Mouse (Mus musculus): ENCODE results near the gene Arhgap25. TPM values are rescaled to one million over a fixed set of nuclear protein-coding genes. Genes with fewer than 3 reads are reported as not detected.
A peak's percentile ranks its signal among the peaks of the same experiment; 100 is the strongest.

Gene Arhgap25
- total RNA-seq, 1 experiment from 2014 or later: 138 TPM

DNA sequence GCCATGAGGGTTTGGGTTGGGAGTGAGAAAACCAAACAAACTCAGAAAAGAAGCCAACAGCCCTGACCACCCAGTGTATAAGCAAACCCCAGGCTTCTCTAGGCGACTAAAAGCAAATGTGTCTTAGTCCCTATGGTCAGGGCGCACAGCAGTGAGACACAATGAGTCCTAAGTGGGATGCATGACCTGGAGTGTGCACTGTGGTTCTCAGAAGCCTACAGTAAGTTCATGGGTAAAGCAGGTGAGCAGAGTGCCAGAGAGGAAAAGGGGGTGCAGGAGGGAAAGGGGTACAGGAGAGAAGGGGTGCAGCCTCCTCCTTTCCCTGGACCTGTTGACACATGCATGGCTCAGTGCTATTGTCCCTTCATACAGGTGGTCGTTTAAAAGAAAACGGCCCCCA, 18.7 kb downstream of the Arhgap25 start:
- no peak for ATAC-seq (replicated peaks; ENCODE audit: insufficient number of reproducible peaks, low FRiP score, low TSS enrichment, poor library complexity, severe bottlenecking)

DNA sequence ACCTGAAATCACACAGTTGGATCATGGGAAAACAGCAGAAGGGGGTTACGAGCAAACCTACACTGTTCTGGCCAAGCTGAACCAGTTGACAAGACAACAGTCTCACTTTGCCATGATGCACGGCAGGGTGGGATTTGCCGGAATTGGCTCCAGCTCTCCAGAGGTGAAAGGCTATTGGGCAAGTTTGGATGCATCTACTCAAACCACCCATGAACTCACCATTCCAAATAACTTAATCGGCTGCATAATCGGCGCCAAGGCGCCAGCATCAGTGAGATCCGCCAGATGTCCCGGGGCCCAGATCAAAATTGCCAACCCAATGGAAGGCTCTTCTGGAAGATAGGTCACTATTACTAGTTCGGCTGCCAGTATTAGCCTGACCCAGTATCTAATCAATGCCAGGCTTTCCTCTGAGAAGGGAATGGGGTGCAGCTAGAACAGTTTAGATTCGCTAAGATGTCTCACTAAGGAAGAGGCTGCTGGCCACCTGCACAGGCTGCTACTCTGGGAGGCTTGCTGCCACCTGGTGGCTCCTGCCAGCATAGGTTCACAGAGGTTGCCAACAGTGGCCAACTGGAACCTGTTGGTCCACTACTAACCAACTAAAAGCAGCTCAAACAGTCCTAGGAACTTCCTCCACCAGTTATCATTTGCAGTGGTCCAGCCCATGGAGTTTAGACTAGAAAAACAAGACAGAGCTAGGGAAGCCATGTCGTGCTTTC, 19.9 kb downstream of the Arhgap25 start:
- ATAC-seq (replicated peaks; ENCODE audit: insufficient number of reproducible peaks, low FRiP score, low TSS enrichment, poor library complexity, severe bottlenecking): peak; percentile 86

DNA sequence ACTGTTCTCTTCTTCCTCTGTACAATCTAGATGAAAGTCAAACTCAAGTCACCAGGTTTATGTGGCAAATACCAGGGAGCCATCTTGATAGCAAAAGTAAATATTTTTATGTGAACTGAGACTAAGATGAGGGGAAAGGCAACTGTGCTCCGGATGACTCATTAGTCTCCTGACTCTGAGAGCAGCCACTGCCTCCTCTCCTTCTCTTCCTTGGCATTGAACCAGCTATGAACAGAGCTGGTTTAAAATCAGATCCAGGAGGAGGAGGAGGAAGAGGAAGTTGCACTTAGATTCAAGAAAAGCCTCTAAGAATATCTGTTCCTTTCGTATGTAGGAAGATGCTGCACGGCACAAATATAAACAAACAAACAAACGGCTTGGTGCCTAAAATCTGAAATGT, 22.1 kb downstream of the Arhgap25 start:
- ATAC-seq (replicated peaks; ENCODE audit: insufficient number of reproducible peaks, low FRiP score, low TSS enrichment, poor library complexity, severe bottlenecking): no peak

DNA sequence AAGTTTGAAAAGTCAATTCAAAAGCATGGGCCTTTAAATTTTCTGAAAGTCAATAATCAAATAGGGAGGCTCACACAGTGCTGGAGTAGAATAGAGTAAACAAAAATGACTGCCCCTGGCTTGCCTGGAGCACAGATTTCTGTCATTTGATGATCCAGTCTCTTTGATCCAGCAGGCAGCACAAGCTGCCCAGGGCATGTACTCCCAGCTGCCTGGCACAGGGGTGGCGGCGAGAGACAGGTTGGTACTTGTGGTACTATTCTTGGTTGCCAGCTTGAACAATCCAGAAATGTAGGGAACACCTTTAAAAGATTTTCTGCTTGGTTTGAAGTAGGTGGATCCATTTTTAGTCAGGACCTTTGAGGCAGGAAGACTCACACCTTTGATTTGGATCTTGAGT, 23.3 kb downstream of the Arhgap25 start:
- no peak for ATAC-seq (replicated peaks; ENCODE audit: insufficient number of reproducible peaks, low FRiP score, low TSS enrichment, poor library complexity, severe bottlenecking)

DNA sequence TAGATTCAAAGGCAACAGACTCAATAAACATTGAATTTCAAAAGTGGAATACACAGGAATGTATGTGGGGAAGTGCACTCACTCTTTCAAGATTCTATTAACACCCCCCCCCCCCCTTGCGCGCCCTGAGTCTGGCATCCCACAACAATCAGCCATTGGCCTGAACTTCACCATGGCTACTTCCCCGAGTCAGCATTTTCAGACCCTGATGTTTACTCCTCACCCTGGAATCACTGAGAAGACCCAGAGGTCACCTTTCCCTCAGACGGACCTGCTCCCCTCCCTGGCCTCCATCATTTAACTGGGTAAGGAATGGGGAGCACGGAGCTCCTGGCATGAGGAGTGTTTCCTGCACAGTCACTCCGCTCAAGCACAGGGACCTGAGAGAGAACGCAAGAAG, 28.2 kb downstream of the Arhgap25 start:
- no peak for ATAC-seq (replicated peaks; ENCODE audit: insufficient number of reproducible peaks, low FRiP score, low TSS enrichment, poor library complexity, severe bottlenecking)

DNA sequence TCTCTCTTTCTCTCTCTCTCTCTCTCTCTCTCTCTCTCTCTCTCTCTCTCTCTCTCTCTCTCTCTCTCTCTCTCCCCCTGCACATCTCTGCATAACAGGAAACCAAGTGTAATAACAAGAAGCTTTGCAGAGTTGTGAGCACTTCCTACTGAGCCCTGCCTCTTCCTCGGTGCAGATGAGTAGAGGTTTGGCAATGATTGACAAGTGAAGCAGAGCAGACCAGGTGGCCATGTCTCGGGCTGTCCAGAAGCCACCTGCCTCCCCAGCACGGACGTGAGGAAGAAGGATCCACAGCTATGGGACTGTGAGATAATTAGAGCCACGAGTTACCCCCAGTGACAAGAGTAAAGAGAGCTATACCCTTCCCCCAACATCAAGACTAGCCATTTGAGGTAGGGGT, 29.1 kb downstream of the Arhgap25 start:
- ATAC-seq (replicated peaks; ENCODE audit: insufficient number of reproducible peaks, low FRiP score, low TSS enrichment, poor library complexity, severe bottlenecking): no peak

DNA sequence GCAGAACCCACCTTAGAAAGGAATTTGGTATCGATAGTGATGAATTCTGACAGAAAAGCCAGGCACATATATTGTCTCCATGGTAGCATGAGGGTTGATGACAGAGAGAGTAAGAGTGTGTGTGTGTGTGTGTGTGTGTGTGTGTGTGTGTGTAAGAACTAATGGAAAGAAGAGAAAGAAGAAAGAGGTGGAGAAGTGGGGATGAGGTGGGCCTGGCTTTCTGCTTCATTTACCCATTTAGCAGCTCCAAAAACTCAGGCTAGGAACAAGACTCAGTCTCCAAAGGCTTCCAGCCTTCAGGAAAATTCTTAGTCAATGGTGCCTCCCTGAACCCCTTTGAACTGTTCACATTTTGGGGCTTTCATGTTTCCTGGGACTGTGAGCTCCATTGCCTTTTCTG, 29.5 kb downstream of the Arhgap25 start:
- ATAC-seq (replicated peaks; ENCODE audit: insufficient number of reproducible peaks, low FRiP score, low TSS enrichment, poor library complexity, severe bottlenecking): no peak

DNA sequence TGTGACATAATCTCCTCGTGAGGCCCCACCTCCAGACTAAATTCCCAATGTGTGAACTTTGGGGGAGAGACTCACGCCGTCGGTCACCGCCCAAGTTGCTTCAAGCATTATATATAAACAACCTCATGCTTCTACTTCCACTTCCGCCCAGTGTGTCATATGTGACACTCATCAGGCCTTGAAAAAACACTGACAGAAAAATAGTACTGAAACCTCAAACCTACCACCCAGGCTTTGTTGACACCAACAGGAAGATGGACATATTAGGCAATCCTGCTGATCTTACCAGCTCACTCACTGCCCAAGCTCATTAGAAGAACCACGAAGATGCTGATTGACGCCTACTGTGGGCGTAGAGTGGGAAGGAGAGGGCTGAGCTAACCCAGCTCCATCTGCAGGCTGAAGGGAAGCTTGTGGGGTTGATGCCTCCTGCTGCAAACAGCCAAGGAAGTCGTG, 30.2 kb downstream of the Arhgap25 start:
- ATAC-seq (replicated peaks; ENCODE audit: insufficient number of reproducible peaks, low FRiP score, low TSS enrichment, poor library complexity, severe bottlenecking): peak; percentile 90

DNA sequence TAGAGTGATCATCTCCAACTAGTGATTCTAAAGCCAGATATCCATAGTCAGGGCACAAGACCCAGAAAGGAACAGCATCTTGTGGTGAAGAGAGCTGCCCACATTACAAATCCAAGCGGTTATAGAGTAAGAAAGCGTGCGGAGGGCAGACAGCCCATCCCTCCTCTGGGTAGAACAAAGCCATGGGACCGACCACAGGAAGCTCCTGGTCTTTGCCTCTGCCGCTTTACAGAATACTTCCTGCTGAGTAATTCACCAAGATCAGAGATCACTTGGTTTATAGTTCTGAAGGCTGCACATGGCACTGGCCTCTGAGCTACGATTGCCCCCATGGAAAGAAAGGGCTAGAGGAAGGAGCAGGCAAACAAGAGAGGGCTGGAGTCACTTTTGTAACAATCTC, 30.6 kb downstream of the Arhgap25 start:
- ATAC-seq (replicated peaks; ENCODE audit: insufficient number of reproducible peaks, low FRiP score, low TSS enrichment, poor library complexity, severe bottlenecking): peak; percentile 3; the same call in 1 of the 2 replicates

DNA sequence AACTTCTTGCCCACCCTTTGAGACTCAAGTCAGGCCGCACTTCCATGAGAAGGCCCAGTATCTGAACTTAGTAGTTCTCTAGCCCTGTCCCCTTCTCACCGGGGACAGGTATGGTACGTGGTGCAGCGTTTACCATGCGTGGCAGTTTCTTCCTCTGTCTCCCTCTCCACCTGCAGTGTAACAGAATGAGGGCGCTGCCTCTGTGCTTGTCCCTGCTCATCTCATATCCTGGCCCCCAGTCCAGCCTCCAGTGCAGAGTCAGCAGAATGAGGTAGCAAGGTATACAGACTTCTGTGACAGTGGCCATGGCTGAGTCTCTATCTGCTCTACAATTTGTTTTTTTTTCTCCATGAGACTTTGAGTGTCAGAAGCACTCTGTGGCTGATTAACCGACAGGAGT, 32.4 kb downstream of the Arhgap25 start:
- no peak for ATAC-seq (replicated peaks; ENCODE audit: insufficient number of reproducible peaks, low FRiP score, low TSS enrichment, poor library complexity, severe bottlenecking)

DNA sequence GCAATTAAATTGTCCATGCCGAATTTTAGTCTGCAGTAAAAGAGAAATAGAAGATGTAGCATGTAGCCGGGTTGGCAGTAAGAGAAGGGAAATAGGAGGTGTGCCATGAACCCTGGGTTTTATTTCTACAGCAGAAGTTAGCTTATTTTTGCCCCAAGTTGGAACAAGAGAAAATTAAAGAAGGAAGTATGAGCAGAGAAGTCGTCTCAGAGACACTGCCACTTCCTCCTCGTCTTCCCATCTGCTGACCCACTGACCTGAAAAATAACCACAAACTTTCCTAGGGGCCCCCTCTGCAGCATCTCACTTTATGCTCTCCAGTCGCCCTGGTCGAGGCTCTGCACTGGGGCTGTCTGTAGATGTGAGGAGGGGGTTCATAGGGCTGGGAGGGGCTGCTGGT, 33.3 kb downstream of the Arhgap25 start:
- peak; percentile 16; the same call in 1 of the 2 replicates for ATAC-seq (replicated peaks; ENCODE audit: insufficient number of reproducible peaks, low FRiP score, low TSS enrichment, poor library complexity, severe bottlenecking)

DNA sequence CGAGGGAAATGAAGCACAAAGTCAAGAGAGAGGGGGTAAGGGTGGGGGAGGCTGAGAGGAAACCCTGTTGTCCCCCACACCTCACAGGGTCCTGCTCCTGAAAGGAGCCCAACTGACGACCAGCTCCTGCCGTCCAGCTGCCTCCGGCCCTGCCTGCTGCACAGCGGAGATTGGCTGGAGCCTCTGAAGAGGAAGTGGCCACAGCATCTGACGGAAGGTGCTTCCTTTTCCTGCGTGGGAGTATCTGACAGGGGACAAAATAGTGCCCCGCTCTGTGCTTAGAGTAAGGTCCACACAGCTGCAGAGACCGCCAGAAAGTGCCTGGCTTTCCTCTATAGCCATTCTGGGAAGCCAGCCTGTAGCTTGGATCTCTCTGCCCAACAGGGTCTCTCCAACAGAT, 36.9 kb downstream of the Arhgap25 start:
- peak; percentile 66 for ATAC-seq (replicated peaks; ENCODE audit: insufficient number of reproducible peaks, low FRiP score, low TSS enrichment, poor library complexity, severe bottlenecking)

DNA sequence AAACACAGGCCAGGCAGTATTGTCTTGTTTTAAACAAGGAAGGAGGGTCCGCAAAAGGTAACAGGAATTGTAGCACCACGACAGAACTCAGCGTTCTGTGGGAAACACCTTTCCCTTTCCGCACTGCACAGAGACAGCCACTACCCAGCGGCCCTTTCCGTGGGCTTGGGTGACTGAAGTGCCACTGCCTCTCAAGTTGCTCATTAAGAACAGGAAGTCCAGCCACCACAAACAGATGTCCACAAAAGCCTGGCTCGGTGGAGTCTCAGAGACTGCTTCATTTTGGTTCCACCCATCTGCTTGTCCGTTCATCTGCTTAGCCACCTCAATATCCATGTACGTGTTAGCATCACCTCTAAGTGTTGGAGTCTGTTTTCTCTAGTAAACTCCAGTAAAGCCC, 38.7 kb downstream of the Arhgap25 start:
- peak; percentile 60; the same call in 1 of the 2 replicates for ATAC-seq (replicated peaks; ENCODE audit: insufficient number of reproducible peaks, low FRiP score, low TSS enrichment, poor library complexity, severe bottlenecking)

DNA sequence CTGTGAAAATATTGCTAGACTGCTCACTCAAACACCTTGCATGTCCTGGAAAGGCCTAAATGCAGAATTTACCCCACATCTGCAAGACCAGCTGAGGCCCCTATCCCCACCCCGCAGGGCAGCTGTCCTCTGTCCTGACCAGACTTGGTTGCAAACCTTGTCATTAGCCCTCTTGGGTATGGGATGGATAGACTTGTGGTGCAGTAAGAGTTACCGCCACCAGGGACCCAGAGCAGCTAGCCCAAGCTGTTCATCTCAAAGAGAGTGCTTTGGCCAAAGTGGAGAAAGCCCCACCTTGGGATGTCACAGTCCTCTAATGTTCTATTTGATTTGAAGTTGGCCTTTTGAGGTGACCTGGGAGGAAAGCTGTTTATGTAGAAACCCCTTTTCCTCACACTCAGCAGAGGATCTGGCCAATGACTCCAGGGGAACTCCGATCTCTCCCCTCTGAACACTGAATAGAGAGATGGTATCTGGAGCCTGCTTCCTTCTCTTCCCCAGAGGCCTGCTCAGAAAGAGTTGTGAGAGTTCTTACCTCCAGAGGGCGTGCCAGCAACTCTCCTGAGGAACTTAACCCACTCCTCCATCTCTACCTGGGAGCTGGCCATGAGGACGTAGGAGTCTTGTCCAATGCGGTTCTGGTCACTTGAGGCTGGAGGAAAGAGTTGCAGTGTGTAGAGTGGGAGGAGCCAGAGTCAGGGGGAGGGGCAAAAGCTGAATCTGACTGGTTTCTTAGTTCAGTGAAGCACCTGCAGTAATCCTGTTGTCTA, 45.2 kb downstream of the Arhgap25 start:
- 0 out of 2 replicates have a peak, but pooled peaks have one; percentile 16 for ATAC-seq (replicated peaks; ENCODE audit: insufficient number of reproducible peaks, low FRiP score, low TSS enrichment, poor library complexity, severe bottlenecking)

DNA sequence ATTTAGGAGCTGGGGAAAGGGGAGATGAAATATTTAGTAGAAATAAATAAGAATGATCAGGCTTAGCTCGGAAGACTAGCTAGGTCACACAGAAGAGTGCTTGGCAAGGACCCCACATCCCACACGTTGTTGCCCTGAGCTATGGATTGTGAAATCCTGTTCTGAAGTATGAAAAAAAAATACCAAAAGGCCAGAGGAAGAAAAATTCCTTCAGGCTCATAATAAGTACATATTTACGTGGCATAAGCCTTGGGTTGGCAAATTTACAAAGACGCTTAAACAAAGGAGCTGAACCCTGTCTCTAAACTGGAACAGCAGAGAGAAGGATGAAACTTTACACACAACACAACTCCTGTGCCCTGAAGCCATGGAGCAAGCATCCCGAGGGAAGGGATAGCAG, 48.3 kb downstream of the Arhgap25 start:
- ATAC-seq (replicated peaks; ENCODE audit: insufficient number of reproducible peaks, low FRiP score, low TSS enrichment, poor library complexity, severe bottlenecking): no peak

DNA sequence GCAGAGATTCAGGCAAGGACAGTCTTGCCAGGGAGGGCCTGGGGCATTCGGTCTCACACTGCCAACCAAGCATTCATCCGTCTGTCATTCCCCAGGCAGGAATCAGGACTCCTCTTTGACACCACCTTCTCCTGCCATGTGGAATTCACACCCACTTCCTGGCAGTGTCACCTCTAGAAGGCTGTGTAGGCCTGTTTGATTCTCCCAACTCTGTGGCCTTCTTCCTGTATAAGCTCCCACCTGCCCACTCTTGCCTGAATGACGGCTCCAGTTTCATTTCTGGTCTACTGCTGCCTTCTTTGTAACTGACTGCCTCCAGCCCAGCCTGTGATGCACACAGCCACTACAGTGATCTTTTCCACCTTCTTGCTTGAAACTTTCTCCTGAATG, 49.2 kb downstream of the Arhgap25 start:
- ATAC-seq (replicated peaks; ENCODE audit: insufficient number of reproducible peaks, low FRiP score, low TSS enrichment, poor library complexity, severe bottlenecking): no peak

DNA sequence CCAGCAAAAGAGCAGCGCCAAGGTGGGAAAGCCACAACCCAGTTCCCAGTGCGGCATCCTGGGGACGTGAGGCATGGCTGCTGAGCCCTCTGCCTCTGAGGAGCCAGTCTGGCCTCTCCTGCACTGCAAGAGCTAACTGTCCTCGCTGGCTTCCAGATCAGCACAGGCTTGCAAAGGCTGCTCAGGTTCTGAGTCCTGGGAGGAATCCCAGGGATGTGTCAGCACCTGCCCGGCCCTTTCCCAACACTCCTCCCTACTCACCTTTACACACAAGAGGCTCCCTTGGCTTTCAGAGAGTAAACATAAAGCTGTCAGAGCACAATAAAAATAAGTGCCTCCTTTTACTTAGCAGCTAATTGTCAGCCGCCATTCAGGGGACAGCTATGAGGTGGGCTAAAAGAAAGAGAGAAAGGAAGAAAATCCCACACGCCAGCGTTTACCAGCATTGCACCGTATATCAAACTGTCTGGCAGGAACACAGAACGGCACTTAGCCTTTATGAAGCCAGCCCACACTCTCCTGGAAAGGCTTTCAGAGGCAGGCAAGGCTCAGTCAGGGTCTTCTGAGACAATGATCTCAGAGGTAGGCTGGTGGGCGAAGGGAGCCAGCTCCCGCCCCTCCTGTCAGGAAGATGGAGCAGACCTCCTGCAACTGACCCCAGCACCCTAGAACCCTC, 49.7 kb downstream of the Arhgap25 start:
- ATAC-seq (replicated peaks; ENCODE audit: insufficient number of reproducible peaks, low FRiP score, low TSS enrichment, poor library complexity, severe bottlenecking): no peak

DNA sequence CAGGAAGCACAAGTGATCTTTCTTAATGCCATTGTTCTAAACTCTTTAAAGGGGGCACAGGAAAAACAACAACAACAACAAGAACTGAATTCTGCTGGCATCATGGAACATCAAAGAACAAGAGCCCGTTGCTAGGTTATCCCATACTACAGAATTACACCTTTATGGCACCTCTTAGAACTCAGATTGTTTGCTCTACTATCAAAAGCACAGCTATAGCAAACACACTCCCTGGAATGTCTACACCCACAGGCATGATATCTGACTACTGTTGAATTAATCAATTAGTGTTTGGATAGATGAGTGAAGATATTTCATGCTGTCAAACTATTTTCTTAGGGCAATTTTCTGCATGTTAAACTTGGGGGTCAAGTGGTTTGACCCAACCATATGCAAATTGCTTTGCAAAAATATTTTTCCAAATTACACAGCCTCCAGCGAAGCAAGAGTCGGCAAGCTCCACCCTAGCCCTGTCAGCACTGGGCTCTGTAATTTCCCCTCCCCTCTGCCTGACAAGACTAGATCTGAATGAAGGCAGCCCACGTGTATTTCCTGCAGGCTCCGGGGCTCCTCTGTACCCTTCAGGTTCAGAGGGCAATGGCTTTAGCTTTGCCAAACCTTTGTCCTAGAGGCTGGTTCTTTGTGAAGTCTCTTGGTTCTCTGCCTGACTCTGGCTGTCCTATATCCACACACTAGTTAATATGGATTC, 53.6 kb downstream of the Arhgap25 start:
- ATAC-seq (replicated peaks; ENCODE audit: insufficient number of reproducible peaks, low FRiP score, low TSS enrichment, poor library complexity, severe bottlenecking): no peak

DNA sequence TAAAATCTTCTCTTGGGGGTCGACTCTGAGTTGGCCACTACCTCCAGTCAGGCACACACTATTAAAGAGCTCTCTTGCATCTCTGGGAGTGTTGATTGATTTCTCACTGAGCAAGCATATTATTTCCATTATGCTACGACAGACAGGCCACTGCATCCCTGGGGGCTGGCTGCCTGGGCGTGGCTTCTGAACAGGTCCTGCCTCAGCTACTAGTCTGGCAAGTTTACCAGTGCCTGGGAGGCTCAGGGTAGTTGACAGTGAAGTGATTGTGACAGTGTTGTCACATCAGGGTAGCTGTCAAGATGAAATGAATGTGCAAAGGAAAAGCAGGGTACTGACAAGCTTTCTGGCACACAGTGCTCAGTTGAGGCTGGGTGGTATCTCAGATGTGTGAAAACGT, 54.2 kb downstream of the Arhgap25 start:
- ATAC-seq (replicated peaks; ENCODE audit: insufficient number of reproducible peaks, low FRiP score, low TSS enrichment, poor library complexity, severe bottlenecking): no peak

Measured in monocyte, adult 5-6 weeks (primary cell).